Mouse (Mus musculus): ENCODE measurements around the gene Sgcd.

The Sgcd gene

DNA sequence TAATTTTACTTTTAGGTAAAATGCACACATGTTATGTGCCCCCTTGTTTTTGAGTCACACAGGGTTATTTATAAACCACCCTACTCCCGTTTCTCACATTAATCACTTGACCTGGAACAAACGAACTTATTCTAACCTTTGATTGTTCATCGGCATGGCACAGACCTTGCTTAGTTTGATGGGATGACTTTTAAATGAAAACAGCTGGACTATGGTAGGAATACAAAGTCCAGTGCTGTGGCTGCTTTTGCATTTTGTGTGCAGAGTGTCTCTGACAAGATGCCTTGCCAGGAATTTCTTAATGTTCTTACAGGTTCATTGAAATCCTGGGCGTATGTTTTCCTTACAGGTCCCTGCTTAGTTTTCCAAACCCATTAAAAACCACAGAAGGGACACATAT, 1049.5 kb downstream of the Sgcd start:
- no peak for DNase-seq (ENCODE audit: low spot score)

DNA sequence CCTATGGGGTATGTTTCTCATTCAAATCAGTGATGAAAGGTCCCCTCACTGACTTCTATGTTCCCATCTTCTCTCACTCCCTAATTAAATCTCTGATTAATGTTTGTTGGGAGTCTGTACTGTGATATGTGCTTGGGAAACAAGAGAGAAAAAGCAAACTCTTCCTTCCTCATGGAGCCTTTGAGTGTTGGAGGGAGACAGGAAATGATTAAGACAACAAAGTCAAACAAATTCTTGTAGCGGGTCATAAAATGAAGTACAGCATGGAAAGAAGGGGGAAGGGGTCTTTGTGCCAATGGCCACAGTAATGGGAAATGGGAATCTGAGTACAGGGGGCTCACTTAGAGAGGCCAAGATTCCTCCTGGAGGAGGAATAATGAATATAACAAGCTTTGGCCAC, 1063.8 kb downstream of the Sgcd start:
- no peak for DNase-seq (ENCODE audit: low spot score)

DNA sequence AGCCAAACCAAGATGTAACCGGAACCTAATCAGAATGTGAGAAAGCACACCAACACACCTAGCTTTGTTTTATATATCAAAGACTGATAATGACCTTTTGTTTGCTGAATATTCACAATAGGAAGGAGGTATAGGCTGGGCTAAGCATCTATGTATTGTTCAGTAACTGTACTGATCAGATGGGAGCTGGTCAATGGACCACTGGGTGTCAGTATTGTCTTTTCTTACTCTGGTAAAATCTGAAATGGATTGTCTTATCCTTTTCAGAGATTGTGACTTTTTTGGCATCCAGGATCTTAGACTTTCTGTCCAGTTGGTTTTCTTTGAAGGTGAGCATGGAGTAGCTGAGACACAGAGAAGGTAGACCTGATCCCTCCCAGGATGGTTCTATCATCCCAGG, 1068.5 kb downstream of the Sgcd start:
- DNase-seq (ENCODE audit: low spot score): no peak

DNA sequence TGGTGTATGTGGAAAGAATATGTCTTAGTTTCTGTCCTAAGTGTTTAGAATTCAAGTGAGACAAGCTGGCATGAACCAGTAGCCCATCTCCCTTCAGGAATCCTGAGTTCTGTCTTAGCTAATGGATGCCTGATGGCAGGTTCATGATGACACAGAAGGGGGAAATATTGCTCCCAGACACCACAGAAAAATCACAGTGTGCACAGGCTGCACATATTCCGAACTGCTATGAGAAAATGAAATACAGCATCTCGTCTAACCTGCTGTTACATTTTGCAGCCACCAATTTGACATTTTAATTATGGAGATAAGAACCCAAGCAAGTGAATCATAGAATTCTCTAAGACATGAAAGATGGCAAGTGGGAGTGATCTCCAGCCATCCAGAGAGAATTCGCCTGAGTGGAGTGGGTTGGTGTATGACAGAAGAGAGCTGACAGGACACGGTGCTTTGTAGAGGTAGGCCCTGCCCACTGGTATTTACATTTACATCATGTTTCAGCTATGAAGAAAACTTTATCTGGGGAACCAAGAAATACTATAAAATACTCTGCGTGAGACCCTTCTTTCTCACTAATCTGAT, 1076.0 kb downstream of the Sgcd start:
- no peak for DNase-seq (ENCODE audit: low spot score)

DNA sequence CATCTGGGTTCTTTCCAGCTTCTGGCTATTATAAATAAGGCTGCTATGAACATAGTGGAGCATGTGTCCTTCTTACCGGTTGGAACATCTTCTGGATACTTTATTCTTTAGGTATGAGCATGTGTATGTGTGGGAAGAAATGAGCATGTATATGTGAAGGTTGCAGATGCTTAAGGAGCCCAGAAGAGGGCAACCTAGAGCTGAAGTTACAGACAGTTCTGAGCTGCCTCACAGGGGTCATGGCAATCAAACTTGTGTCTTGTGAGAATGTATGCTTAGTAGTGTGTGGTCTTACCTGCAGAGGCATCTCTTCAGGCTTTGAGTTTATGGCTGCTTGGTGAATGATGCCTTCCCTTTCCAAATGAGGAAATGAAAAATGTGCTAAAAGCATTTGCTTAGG, 1084.5 kb downstream of the Sgcd start:
- no peak for DNase-seq (ENCODE audit: low spot score)

DNA sequence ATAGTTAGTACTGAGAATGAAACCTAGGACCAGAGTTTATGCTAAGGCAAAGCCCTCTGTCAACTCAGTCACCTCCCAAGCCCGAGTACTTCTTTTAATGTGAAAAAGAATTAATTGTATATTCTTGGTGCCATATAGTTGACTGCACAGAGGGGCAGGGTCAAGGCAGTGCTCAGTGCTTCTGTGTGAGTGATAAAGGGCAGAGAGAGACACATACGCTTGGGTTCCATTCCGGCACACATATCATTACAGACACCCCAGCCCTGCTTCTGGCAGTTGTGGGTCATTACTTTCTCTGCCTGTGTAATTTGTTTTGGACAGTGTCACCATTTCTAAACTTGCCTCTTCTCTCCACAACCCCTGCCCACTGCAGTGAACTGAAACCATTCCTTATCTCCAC, 1099.7 kb downstream of the Sgcd start:
- no peak for DNase-seq (ENCODE audit: low spot score)

DNA sequence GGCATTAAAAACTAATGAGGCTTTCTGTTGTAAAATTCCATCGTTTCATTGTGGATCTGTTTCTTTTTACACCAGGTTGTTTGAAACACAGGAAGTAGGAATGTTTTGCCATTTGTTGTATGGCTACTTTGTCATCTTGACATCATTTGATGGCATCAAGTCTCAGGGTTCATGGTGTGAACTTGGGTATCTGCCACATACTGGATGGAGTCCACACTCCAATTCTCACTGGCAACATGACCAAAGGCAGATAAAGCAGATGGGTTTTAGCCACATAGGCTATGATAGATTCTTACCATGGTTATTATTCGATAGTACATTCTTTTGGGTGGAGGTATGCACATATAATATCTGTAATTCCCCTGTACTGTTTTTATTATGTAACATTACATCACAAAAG, 1106.3 kb downstream of the Sgcd start:
- DNase-seq (ENCODE audit: low spot score): no peak

DNA sequence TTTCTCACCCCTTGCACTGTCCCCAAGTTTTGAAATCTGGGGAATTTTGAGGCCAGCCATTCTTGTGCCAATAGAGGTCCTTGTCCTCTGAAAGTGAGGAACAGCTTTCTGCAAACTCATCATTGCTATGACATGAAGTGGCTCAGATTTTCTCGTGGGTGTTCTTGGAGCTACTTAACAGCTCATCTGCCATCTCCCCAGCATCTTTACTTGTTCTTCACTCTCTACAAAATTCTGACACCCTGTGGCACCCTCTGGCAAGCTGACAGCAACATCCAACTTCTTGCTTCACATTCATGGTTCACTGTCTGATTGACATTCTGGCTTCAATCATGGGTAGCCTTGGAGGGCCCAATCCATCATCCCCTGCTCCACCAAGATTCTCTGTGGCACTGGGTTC, 1113.0 kb downstream of the Sgcd start:
- DNase-seq (ENCODE audit: low spot score): no peak

DNA sequence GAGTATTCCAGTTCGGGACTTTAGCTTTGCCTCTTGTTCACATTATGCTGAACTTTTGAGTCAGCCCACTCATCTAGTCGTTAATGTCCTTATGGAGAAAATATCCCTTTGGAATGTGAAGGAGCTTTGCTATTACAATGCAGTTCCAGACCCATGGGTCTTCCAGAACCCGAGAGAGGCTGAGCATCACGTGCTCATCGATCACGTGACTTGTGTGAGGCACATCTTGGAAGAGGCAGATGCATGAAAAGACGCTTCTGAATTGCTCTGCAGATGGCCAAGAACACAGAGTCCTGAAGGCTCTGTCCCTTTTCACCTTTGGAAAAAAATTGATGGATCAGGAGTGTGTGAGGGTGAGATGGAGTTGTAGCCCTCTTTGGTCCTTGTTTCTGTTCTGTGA, 1120.2 kb downstream of the Sgcd start:
- no peak for DNase-seq (ENCODE audit: low spot score)

DNA sequence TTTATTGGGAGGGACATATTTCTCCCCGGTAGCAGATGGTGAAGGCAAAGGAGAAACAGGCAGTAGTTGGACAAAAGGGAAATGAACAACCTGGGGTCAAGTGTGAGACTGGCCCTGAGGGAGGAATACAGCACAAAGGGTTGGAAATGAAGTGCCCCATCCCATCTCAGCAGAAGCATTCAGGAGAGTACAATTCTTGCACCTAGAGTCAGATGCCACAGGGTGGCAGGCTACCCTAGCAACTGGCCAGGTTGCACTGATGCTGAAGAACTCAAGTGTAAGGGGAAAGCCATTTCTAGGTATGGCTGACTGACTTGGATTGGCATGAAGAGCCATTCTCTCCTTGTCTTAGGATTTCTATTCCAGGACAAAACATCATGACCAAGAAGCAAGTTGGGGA, 1124.0 kb downstream of the Sgcd start:
- no peak for DNase-seq (ENCODE audit: low spot score)

DNA sequence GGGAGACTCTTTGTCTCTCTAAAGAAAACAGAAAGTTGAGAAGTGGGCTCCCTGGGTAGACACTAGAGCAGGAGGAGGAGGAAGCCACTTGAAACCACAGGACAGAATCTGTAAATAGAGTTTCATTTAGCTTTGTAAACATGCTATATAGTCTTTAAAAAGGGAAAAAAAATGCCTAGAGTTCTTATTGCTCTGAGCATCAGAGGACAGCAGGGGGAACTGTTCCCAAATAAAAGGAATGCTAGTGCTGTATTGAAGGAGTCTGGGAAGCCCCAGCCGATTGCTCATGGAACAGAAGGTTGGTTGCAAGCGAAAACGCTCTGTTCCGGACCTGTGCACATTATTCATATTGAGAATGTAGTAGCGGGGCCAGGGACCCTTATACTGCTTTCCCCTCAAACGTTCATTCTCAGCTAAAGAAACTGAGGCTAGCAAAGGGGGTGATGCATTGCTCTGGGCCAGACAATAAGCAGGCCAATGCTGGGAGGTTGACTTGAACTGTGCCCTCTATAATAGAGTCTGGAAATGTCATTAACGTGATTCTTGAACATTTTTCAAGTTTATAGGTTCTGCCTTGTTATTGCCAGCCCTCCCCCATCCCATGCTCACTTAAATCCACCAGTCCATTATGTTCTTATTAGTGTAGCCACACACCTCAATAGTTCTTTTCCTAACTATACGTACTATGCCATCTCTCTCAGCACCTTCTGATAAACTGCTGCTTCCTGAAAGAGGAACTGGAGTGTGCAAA, 1140.4 kb downstream of the Sgcd start:
- no peak for DNase-seq (ENCODE audit: low spot score)

DNA sequence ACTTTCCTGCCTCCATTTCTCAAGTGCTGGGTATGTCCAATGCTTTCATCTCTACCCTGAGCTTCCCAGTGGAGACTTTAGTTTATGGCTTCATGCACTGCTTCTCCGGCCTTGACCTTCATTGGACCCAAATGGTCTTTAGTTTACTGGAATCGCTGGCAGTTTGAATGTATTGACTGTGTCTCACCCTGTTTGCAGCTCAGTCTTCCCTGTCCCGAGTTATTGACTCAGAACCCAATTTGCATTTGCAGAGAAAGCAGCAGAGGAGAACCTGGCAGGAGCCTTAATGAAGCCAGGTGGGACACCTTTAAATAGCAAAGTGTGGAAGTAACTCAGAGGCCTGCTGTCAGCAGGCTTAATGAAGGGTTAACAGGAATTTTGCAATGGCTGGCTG, 1140.9 kb downstream of the Sgcd start:
- DNase-seq (ENCODE audit: low spot score): no peak

DNA sequence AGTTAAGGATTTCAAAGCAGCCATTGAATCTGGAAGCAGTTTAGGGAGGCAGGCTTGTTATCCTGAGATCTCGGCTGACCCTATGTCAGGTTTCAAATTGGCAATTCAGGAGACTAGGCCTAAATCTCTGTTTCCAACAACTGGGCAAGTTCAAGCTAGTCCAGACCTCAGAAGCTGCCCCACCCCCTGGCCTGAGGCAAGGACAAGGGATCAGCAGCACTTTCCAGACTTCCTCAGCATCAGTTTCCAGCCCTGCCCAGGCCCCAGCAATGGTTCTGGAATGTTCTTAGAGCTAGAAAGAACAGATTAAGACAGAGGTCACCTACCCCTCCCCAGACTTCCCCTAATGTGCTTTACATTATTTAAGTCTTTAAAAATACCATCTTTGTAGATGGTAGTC, 1142.1 kb downstream of the Sgcd start:
- no peak for DNase-seq (ENCODE audit: low spot score)

Measured in urinary bladder, postnatal 25 days (tissue).